Mouse (Mus musculus) granulocyte monocyte progenitor cell, adult 5-6 weeks (primary cell): ENCODE measurements around the gene Zbtb12. TPM values are rescaled to one million over a fixed set of nuclear protein-coding genes. Genes with fewer than 3 reads are reported as not detected.
"Not testable (repeated sequence)": the region's sequence is repeated elsewhere in the genome, so short reads cannot be mapped to it uniquely, and the experiment has no call there.

Experiments used
- ATAC-seq: replicated peaks from 2 replicates; pipeline ENCODE4 v1.8.0; 2016; ENCODE audit warnings: mild to moderate bottlenecking, moderate TSS enrichment, inconsistent platforms; ENCODE audit not compliant: poor library complexity, severe bottlenecking
- total RNA-seq, 2 experiments: library from RNA; stranded (forward) in 1 of 2; stranded (reverse) in 1 of 2; fragments of 200-712, 200-1000 nt in 1 of 2; fragments of >200 nt in 1 of 2; fragmentation: Nextera tagmentation in 1 of 2; gene quantifications; 2 replicates each; pipeline ENCODE4 v1.2.3; 2014 to 2017

Zbtb12 gene
- total RNA-seq (2014; fragmentation: Nextera tagmentation), result 12.2 and 14.2 TPM in 2 replicates
- 13.3 and 15.3 TPM in 2 replicates for total RNA-seq (2017)

DNA sequence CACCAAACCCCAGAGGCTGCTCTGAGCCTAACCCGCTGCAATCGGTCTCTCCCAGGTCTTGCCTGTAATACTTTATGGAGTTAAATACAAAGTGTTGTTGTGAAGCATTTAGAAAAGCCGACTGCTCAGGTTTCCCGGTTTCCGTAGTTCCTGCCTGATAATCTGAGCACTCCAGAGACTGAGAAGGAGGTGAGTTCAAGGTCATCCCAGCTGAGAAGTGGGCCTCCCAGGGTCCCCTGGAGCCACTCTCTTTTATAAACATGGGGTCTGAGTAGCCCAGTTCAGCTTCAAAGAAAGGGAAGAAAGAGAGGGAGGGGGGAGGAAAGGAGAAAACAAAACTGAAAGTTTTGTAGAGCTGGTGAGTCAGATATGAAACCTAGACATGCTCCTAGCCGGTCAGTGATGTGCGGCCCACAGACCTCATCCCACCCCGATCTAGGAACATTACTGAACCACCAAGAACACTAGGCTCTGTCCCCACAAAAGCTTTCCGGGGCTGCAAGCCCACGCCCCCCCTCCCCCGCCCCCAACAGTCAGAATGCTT, at the start of gene Zbtb12:
Gene Zbtb12 (plus strand): TSS at position 148 of the 544 bp plus-strand sequence.
- ATAC-seq, result peak; percentile 52; the same call in 1 of the 2 replicates

GRCm38 (mm10) chr17:34830776-34831175, 48.5 kb upstream of the Zbtb12 start:
- ATAC-seq, result not testable (repeated sequence)

- ATAC-seq, result peak; percentile 63
These were observed 43.0 kb upstream of the Zbtb12 start for GRCm38 (mm10) chr17:34836155-34836855.

DNA sequence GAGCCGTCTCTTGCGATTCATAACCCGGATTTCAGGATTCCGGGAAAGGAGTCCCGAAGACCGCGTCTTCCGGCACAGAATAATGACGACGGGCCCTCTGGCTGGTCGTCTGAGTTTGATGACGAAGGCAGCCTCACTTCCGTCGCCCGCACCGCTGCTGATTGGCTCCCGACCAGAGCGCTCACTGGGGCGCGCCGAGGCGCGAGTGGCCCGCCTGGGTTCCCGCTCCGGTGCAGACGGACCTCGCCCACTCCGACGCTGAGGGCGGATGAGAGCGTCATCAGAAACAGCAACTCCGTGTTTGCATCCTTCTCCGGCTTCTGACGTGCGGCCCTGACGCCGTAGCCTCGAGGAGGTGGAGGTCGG, 42.4 kb upstream of the Zbtb12 start, which contains the start of the genes Stk19 and Dxo:
Gene Stk19 (minus strand): TSS at position 90 of the 366 bp plus-strand sequence.
Gene Dxo (plus strand): TSS at position 164 of the 366 bp plus-strand sequence.
- ATAC-seq, result peak; percentile 96

DNA sequence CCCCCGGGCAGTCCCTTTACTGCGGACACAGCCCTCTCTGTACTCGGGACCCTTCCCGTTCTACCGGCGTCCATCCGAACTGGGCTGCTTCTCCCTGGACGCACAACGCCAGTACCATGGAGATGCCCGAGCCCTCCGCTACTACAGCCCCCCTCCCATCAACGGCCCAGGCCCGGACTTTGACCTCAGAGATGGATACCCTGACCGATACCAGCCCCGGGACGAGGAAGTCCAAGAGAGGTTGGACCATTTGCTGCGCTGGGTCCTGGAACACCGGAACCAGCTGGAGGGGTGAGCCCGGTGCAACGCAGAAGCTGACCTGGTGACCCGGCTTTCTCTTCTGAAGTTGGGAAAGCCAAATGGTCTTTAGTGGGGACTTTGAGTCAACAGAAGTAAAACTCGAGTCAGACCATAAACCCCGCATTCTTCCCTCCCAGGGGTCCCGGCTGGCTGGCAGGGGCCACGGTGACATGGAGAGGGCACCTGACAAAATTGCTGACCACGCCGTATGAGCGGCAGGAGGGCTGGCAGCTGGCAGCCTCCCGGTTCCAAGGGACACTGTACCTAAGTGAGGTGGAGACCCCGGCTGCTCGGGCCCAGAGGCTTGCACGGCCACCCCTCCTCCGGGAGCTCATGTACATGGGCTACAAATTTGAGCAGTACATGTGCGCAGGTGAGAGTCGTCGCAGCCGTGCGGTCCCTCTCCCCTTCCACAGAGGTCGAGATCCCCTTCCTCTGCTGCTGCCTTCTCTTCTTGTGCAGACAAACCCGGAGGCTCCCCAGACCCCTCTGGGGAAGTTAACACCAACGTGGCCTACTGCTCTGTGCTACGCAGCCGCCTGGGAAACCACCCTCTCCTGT, 41.6 kb upstream of the Zbtb12 start:
- no peak for ATAC-seq

DNA sequence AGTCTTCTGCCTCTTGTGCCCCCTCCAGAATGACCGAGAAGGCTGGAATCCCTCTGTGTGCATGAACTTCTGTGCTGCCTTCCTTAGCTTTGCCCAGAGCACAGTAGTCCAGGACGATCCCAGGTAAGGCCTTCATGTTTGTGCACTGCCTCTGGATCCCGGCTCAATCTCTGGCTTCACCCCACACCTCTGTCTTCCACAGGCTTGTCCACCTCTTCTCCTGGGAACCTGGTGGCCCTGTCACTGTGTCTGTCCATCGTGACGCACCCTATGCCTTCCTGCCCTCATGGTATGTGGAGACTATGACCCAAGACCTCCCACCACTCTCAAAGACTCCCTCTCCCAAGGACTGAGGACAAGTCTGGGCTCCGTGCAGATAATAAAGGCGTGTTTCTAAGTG, 40.5 kb upstream of the Zbtb12 start:
- ATAC-seq, result no peak

DNA sequence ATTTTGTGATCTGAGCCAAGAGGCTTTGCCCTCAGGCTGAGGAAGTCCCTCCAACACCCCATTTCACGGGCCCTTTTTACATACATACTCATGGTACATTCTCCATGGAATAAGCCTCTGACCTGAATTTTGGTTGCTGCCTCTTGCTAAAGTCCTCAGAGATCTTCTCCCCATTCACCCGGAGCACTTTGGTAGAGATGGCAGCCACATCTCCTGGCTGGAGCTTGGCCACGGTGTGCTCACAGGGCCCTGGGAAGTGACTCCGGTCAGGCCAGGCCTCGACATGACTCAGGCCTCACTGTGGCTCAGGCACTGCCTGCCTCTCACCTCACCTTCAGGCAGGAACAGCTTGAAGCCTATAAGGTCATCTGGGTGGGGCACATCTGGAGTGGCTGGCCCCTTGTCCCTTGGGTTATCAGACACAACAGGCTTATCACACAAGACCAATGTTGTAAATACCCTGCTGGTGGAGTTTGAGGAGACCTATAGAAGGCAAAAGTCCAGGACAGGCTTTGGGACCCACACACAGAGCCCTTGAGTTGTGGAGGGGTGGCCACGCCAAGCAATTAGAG, 38.5 kb upstream of the Zbtb12 start:
- ATAC-seq, result no peak

GRCm38 (mm10) chr17:34844884-34845283, 34.4 kb upstream of the Zbtb12 start:
- ATAC-seq, result no peak

DNA sequence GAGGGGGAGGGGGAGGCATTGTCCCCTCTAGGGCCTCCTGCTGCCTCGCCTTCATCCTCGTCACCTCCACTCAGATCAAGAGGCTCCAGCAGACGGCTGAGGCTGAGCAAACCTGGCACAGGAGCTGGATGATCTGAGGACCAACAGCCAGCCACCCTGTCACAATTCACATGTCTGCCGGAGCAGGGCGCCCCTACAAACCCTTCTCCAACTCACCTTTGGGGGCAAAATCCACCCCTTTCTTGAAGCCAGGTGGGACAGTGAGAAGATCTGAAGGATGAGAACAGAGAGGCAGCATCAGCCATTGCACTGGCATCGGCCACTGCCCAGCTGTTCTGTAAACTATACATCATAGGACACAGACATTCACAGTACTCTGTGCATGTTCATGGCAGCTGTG, 32.1 kb upstream of the Zbtb12 start:
- no peak for ATAC-seq

DNA sequence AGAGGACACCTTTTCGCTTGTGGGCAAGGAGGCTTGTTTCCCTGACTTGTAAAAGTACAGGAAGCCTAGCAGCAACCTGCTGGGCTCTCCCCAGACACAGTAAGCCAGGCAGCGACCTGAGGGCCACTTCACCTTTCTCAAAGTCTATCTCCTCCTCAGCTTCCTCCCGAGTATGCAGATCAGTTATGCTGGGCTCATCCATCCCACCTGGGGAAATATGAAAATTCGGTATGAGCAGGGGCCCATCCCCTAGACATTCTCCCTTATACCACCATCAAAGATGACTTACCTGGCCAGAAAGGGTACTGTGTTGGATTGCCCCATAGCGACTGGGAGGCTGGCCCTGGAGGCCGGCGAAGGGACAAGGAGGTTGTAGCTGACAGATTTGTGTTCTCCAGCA, 31.7 kb upstream of the Zbtb12 start:
- no peak for ATAC-seq

GRCm38 (mm10) chr17:34849722-34850516, 29.4 kb upstream of the Zbtb12 start, which contains the start of the genes Skiv2l and Nelfe:
TSS of gene Skiv2l (minus strand) at chr17:34850210.
TSS of gene Nelfe (plus strand) at chr17:34850391.
- peak; percentile 98 for ATAC-seq

DNA sequence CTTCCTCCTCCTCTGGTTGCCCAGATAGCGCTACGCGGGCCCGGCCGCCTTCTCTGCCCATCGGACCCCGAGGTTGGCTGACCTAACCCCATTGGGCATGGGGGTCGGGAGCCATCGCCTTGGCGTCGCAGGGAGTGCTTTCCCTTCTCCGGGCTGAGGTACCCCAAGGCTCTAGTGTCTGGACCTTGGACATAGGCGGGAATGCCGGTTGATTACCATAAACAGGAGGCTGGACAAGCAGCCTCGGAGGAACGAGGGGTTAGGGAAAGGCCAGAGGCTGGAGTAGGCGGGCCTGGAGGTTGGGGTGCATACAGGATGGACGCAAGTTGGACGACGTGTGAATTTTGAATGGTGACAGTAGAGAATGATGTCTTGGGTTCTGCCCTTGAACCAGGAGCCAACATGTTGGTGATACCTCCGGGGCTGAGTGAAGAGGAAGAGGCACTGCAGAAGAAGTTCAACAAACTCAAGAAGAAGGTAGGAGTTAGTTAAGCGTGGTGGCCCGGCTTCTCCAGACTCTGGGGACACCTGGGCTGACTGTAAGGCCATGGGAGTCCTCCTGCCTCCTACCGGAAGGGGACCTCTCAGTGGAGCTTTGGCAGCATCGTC, 28.7 kb upstream of the Zbtb12 start:
- ATAC-seq, result no peak

- no peak for ATAC-seq
These were observed 25.8 kb upstream of the Zbtb12 start for GRCm38 (mm10) chr17:34853511-34853910.

DNA sequence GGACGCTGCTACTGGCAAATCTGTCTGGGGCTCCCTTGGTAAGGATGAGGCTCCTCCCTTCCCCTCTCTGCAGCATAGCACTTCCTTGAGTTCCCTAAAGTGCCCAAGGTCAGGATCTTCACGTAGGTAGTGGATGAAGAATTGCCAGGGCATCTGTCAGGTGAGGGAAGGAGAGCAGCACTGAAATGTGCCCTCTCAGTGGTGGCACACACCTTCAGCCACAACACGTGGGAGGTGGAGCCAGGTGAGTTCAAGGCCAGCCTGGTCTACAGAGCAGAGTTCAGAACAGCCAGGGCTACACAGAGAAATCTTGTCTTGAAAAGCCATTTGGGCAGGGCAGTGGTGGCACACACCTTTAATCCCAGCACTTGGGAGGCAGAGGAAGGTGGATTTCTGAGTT, 24.5 kb upstream of the Zbtb12 start:
- no peak for ATAC-seq

DNA sequence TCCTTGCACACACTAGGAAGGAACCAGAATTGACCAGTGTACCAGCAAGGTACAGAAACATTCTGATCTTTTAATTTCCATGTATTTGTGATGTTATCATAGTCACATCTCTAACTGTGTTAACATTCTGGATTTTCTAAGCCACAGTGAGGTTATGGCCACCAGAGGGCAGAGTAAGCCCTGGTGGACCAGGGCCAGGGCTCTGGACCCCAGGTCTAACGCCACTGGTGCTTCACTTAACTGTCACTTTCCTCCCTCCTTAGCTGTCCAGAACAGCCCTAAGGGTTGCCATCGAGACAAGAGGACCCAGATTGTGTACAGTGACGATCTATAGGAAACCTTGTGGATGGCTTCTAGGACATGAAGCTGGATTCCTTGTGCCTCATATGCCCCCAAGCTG, 23.5 kb upstream of the Zbtb12 start:
- ATAC-seq, result peak; percentile 45

DNA sequence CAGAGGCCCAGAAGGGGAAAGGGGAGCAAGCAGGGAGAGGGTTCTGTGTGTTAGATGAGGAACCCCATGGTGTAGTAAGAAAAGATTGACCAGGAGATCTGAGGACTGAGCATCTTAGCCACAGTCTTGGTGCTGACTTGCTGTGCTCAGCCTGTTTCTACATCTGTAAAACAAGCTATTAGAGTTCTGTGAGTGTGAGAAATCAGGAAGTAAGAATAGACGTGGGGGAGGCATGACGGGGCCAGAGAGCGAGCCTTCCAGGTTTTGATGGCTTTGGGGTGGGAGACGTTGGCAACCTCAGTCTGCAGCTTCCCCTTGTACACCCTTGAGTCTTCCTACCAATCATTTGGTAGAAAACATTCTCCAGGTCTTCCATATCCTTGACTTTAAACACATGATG, 20.6 kb upstream of the Zbtb12 start:
- ATAC-seq, result peak; percentile 50

DNA sequence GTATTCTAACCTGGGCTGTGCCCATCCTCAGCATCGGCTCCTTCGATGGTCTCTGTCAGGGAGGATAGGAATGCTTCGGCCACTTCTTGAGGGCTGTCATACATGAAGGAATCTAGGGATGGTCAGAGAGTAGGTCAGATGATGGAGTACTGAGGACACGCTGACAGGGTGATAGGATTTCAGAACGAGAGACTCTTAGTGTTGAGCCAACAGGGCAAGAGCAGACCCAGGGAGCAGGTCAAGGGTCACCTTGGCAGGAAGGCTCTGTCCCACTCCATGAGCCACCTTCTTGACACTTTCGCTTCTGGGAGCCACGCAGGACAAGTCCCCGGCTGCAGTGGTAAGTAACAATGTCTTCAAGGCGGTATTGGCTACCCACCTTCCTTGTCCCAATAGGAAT, 18.8 kb upstream of the Zbtb12 start:
- ATAC-seq, result no peak

DNA sequence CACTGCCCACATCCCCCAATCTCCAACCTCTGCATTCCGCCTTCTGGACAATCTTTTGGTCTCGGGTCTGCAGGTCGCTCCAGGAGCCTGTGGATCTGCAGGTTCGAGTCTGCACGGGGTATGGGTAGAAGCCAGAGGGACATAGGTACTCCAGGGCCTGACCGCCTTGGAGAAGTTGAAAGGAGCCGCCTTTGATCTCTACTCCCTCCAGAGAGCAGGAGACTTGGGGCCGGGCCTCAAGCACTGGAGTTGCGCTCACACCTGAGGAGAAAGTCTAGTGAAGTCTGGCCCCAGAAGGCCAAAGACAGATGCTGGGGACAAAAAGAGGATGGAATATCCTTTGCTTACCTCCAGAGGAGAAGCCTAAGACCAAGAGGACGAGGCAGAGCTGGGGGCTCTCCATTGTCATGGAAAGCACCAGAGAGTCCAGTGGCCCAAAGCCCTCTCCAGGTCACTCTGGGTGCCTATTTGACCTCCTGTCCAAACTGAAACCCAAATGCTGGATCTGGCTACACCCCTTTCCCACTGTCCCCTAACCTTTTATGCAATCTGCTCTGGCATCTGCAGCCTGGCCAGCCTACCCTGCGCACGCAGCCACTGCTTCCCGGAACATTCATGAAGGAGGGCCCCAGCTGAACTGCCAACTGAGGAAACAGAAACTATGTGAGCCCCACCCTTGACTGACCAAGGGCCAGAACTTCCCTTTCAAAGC, 17.4 kb upstream of the Zbtb12 start:
- ATAC-seq, result 0 out of 2 replicates have a peak, but pooled peaks have one; percentile 8
